Mouse (Mus musculus): ENCODE data around the gene Dis3l.

- TF ChIP-seq GATA1 (IDR thresholded peaks at IDR 0.05; ENCODE audit: low read length) (no peak), TAL1 (IDR thresholded peaks at IDR 0.05; ENCODE audit: low read length) (no peak)
Measured at GRCm38 (mm10) chr9:64335825-64336224, 5.3 kb downstream of the Dis3l start.
